Mouse (Mus musculus) forebrain, postnatal 0 days (tissue): Measurements from ENCODE around the gene Sema3b. TPM values are rescaled to one million over a fixed set of nuclear protein-coding genes. Genes with fewer than 3 reads are reported as not detected.

Experiments used
- ATAC-seq: fragments of 200-750 bp; cut with Nextera tagmentation; 2 replicates; pipeline ENCODE4 v1.8.0; 2017; ENCODE audit warnings: mild to moderate bottlenecking, moderate library complexity
- DNase-seq: peaks from one replicate; pipeline ENCODE4 v3.0.0-alpha.2; 2015
- H3K27ac ChIP-seq: fragments of 300-500 bp; sonication (generic); 2 replicates; pipeline ENCODE4 v1.5.1; 2014; ENCODE audit warnings: low read depth, mild to moderate bottlenecking, antibody characterized with exemption, low read length, moderate library complexity, mixed read lengths
- H3K27me3 ChIP-seq: fragments of 300-500 bp; sonication (generic); 2 replicates; pipeline ENCODE4 v1.6.1; 2014; ENCODE audit warnings: mild to moderate bottlenecking, low read length, mixed read lengths; ENCODE audit not compliant: insufficient read depth
- H3K36me3 ChIP-seq: fragments of 300-500 bp; sonication (generic); 2 replicates; pipeline ENCODE4 v1.6.1; 2014; ENCODE audit warnings: mild to moderate bottlenecking, moderate library complexity; ENCODE audit not compliant: insufficient read depth
- H3K4me1 ChIP-seq: fragments of 300-500 bp; sonication (generic); 2 replicates; pipeline ENCODE4 v1.6.1; 2014; ENCODE audit warnings: antibody characterized with exemption; ENCODE audit not compliant: insufficient read depth
- H3K4me2 ChIP-seq: fragments of 300-500 bp; sonication (generic); 2 replicates; pipeline ENCODE4 v1.6.1; 2014; ENCODE audit warnings: low read depth, mild to moderate bottlenecking, moderate library complexity
- H3K4me3 ChIP-seq: fragments of 300-500 bp; sonication (generic); 2 replicates; pipeline ENCODE4 v1.5.1; 2014; ENCODE audit warnings: low read depth, low read length, mixed read lengths
- H3K9ac ChIP-seq: fragments of 300-500 bp; sonication (generic); 2 replicates; pipeline ENCODE4 v1.6.1; 2014; ENCODE audit warnings: mild to moderate bottlenecking
- H3K9me3 ChIP-seq: fragments of 300-500 bp; sonication (generic); 2 replicates; pipeline ENCODE4 v1.6.1; 2016; ENCODE audit warnings: low read length
- CTCF ChIP-seq: sonication (generic); IDR thresholded peaks from 2 replicates; pipeline ENCODE4 v1.5.1; 2016; ENCODE audit warnings: antibody characterized with exemption, control low read depth, low read depth
- WGBS: fragments of 180-500 bp; shearing (Covaris S2); extraction: QIAGEN DNeasy Blood & Tissue Kit; methylation state at CpG from one replicate; pipeline ENCODE4 v1.1.7; 2014; 5-methylcytosine and 5-hydroxymethylcytosine counted together
- polyA plus RNA-seq: library from polyadenylated mRNA; unstranded; fragments of >200 nt; fragmentation: Nextera tagmentation; extraction: Ambion mirVana; gene quantifications from 2 replicates; pipeline ENCODE4 v1.2.1, GENCODE M21; 2015
- total RNA-seq: library from RNA; depleted of rRNA; stranded (reverse); fragments of >200 nt; gene quantifications from 2 replicates; pipeline ENCODE4 v1.2.3, GENCODE M21; 2014

The Sema3b gene
- total and polyA plus RNA-seq, 2 experiments from 2014 or later, result 4.4 to 6.5 TPM

- Histone ChIP-seq H3K4me1 (peaks cover 62% of the 10 kb centered on the region), H3K36me3 (no peaks in the 10 kb centered on the region), H3K27me3 (no peaks in the 10 kb centered on the region), H3K9ac (peak overlapping the region; percentile 61), H3K27ac (peak overlapping the region; percentile 90), H3K4me3 (peak overlapping the region; percentile 85), H3K9me3 (no peaks in the 10 kb centered on the region), H3K4me2 (peak overlapping the region; percentile 98)
- ATAC-seq (no peak), DNase-seq (peak; percentile 52)
- TF ChIP-seq CTCF, result no peak
- 4% methylated on average over 6 of the region's 6 CpGs for WGBS
Measured at GRCm38 (mm10) chr9:107632478-107632877, 23.4 kb upstream of the Sema3b start.

DNA sequence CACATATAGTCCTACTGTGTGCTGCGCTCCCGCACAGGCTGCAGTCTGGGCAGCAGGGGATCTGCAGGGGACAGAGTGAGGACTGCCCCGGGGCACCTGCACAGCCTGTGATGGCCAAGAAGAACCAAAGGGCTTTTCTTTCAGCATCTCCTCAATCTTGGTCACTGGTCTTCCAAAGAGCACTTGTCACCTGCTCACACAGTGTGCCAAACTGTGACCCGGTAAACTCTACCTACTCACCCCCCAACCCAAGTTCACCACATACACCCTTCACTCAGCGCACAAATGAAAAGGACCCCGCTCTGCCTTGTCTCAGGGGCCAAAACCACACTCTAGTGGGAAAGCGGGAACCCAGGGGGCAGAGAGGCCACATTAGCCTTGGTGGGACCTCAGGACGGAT, 22.8 kb upstream of the Sema3b start:
- H3K27ac ChIP-seq, result peak overlapping the region; percentile 90
- WGBS, result 55% methylated on average over 8 of the region's 8 CpGs
- H3K9me3 ChIP-seq, result no peaks in the 10 kb centered on the region
- H3K4me1 ChIP-seq, result peaks cover 64% of the 10 kb centered on the region
- H3K9ac ChIP-seq, result peak overlapping the region; percentile 61; the same call in 1 of the 2 replicates
- H3K4me2 ChIP-seq, result peak overlapping the region; percentile 98
- no peaks in the 10 kb centered on the region for H3K27me3 ChIP-seq
- DNase-seq, result no peak
- no peaks in the 10 kb centered on the region for H3K36me3 ChIP-seq
- no peak for TF ChIP-seq CTCF
- ATAC-seq, result no peak
- H3K4me3 ChIP-seq, result no peak overlapping the region

DNA sequence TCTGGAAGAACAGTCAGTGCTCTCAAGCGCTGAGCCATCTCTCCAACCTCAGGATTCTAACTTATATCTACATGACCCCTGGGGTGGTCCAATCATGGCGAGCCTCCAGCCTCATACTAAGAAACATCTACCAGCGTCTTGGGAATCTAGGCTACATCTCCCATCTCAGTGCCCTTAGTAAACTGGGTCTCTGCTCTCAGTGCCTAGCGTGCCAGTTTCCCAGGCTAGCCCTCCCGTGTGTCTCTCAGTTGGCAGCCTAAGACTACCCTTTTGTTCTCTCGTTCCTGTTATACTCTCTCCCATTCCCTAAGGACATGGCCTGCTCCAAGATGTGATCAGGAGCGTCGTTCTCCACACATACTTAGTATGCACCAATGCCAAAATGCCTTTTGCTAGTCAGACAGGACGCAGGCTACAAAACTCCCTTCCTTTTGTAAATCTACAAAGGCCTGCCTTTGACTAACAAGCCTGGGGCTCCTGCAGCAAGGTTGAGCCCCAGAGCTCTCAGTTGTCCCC, 22.3 kb upstream of the Sema3b start:
- 26% methylated on average over 9 of the region's 9 CpGs for WGBS
- no peak overlapping the region for H3K4me3 ChIP-seq

DNA sequence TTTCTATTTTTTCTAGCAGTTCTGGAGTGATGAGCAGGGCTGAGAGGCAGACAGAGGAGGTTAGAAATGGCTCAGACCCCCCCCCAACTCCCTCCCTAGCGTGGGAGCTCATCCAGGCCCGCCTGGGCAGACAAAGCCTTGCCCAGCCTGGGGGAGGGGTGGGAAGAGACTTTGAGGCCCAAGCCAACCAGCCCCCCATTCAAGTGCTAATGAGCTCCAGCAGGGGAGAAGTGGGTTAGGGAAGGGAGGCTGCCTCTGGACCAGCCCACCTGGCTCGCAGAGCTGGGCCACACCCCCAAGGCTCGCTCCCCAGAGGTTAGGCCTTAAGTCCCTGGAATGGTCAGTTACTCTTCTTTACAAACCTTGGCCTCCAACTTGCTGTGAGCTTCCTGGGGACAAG, 21.5 kb upstream of the Sema3b start:
- ATAC-seq, result peak; percentile 6

More for the DNA sequence above, 22.3 kb upstream of the Sema3b start:
- ATAC-seq, result no peak
- no peaks in the 10 kb centered on the region for H3K9me3 ChIP-seq
- H3K4me2 ChIP-seq, result peak overlapping the region; percentile 98
- H3K27me3 ChIP-seq, result no peaks in the 10 kb centered on the region
- no peaks in the 10 kb centered on the region for H3K36me3 ChIP-seq
- H3K27ac ChIP-seq, result peak overlapping the region; percentile 90
- no peak for TF ChIP-seq CTCF
- peaks cover 66% of the 10 kb centered on the region for H3K4me1 ChIP-seq
- DNase-seq, result no peak
- peak overlapping the region; percentile 61; the same call in 1 of the 2 replicates for H3K9ac ChIP-seq

DNA sequence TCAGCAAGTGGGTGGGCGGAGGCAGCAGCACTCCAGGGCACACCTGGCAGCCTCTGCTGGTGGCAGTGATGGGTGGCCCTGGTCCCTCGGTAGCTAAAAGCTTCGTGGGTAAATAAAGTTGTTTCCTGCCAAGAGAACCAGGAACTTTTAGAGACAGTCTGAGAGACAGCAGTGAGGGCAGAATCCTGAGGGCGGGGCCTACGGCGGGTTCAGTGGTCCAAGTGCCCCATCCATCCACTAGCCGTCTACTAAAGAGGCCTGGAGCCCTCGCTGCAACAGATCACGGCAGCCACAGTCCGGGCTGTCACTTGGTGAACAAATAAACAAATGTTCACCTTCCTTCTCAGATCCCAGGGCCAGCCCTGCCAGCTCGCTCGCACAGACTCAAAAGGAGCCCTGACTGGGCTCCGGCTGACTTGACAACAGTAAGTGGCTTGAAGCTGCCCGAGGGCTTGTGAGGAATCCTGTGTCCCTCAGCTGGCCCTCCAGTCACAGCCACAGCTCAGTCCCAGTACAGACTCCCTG, 20.9 kb upstream of the Sema3b start:
- peak overlapping the region; percentile 34 for H3K4me2 ChIP-seq
- peaks cover 60% of the 10 kb centered on the region for H3K4me1 ChIP-seq
- H3K36me3 ChIP-seq, result no peaks in the 10 kb centered on the region
- 8% methylated on average over 14 of the region's 14 CpGs for WGBS
- H3K9me3 ChIP-seq, result no peaks in the 10 kb centered on the region
- DNase-seq (peak; percentile 42), ATAC-seq (peak; percentile 4; the same call in 1 of the 2 replicates)
- TF ChIP-seq CTCF, result no peak
- H3K9ac ChIP-seq, result peak overlapping the region; percentile 18; the same call in 1 of the 2 replicates
- no peaks in the 10 kb centered on the region for H3K27me3 ChIP-seq
- H3K4me3 ChIP-seq, result 0 out of 2 replicates have a peak overlapping the region, but pooled peaks have one; percentile 1
- peak overlapping the region; percentile 90 for H3K27ac ChIP-seq

More for the DNA sequence above, 21.5 kb upstream of the Sema3b start:
- Histone ChIP-seq H3K4me2 (peak overlapping the region; percentile 34), H3K27me3 (no peaks in the 10 kb centered on the region), H3K4me1 (peaks cover 63% of the 10 kb centered on the region), H3K27ac (peak overlapping the region; percentile 90), H3K9me3 (no peaks in the 10 kb centered on the region), H3K36me3 (no peaks in the 10 kb centered on the region), H3K4me3 (no peak overlapping the region), H3K9ac (peak overlapping the region; percentile 18; the same call in 1 of the 2 replicates)
- WGBS, result 4% methylated on average over 4 of the region's 4 CpGs
- peak; percentile 72 for DNase-seq
- no peak for TF ChIP-seq CTCF

DNA sequence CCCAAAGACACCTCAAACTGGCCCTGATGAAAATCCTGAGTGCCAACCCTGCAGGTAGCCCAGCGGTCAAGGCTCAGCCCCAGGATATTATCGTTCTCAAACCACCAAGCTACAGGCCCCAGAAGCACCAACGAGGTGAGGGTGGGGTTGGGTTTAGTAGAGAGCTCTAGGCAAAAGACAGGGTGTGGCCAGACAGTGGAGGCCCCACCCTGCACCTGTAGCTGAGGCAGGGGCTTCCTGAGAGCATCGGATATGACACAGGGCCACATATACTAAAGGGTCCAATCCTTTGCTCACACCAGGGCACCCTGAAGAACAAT, 20.3 kb upstream of the Sema3b start:
- Histone ChIP-seq H3K9ac (no peak overlapping the region), H3K4me1 (peaks cover 60% of the 10 kb centered on the region), H3K4me2 (peak overlapping the region; percentile 34; the same call in 1 of the 2 replicates), H3K27ac (peak overlapping the region; percentile 90; the same call in 1 of the 2 replicates), H3K4me3 (no peak overlapping the region), H3K36me3 (no peaks in the 10 kb centered on the region), H3K9me3 (no peaks in the 10 kb centered on the region), H3K27me3 (no peaks in the 10 kb centered on the region)
- 18% methylated on average over 4 of the region's 4 CpGs for WGBS
- DNase-seq (no peak), ATAC-seq (no peak)
- no peak for TF ChIP-seq CTCF

GRCm38 (mm10) chr9:107628721-107629410, 19.8 kb upstream of the Sema3b start:
- no peak for TF ChIP-seq CTCF
- H3K4me2 ChIP-seq, result peak overlapping the region; percentile 34; the same call in 1 of the 2 replicates
- H3K9me3 ChIP-seq, result no peaks in the 10 kb centered on the region
- no peaks in the 10 kb centered on the region for H3K36me3 ChIP-seq
- peaks cover 58% of the 10 kb centered on the region for H3K4me1 ChIP-seq
- 33% methylated on average over 14 of the region's 15 CpGs for WGBS
- H3K9ac ChIP-seq, result 0 out of 2 replicates have a peak overlapping the region, but pooled peaks have one; percentile 39
- ATAC-seq (no peak), DNase-seq (no peak)
- no peak overlapping the region for H3K4me3 ChIP-seq
- H3K27ac ChIP-seq, result peak overlapping the region; percentile 90
- no peaks in the 10 kb centered on the region for H3K27me3 ChIP-seq
